ENCODE assay signal across 8 mouse cellular contexts in the genomic region with DNA sequence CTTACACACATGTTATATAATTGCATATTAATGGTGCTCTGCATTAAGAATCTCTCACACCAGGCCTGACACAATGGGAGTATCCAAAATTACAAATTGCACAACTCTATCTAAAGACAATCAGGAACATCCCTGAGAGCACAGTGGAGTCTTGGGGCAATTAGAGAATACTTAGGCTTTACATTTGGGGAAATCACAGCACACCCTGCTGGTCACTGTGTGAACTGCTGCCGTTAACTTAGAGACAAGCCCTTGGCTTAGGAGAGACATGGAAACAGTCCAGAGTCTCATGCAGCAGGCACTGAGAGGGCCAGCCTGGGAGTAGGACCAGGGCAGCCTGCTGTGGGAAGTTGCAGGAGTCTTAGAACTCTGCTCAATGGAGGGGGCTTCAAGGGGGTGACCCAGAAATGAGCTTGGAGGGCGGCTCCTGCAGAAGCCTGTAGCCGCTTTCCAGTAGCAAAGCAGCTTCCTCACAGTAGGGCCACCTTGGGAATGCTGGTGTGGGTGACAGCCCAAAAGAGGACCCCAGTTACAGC. TPM values are rescaled to one million over a fixed set of nuclear protein-coding genes. Genes with fewer than 3 reads are reported as not detected.
A peak's percentile ranks its signal among the peaks of the same experiment; 100 is the strongest.
DNase-seq lines count a peak whose midpoint lies in the region; ATAC-seq lines count a peak whose summit lies in the region.

No protein-coding gene starts in this region.

- H3K4me3 ChIP-seq in hindbrain, embryonic 10.5 days = no peak overlapping the region
- no peak overlapping the region for H3K4me3 ChIP-seq in hindbrain, embryonic 14.5 days (replicated peaks; ENCODE audit: low read length)

- ATAC-seq in hindbrain, embryonic 14.5 days (ENCODE audit: low FRiP score) = no peak
- peak; percentile 28 for ATAC-seq in inflammation-experienced regulatory T-cells, adult 6 months
- peak; percentile 64; the same call in 1 of the 2 replicates for ATAC-seq in megakaryocyte, adult 5-6 weeks (ENCODE audit: poor library complexity, severe bottlenecking)
- ATAC-seq in monocyte, adult 5-6 weeks (replicated peaks; ENCODE audit: insufficient number of reproducible peaks, low FRiP score, low TSS enrichment, poor library complexity, severe bottlenecking) = no peak

- H3K4me1 ChIP-seq in hindbrain, embryonic 10.5 days (replicated peaks) = no peaks in the 10 kb centered on the region
- H3K4me1 ChIP-seq in hindbrain, embryonic 14.5 days (replicated peaks; ENCODE audit: control insufficient read depth, insufficient read depth, low read length) = no peaks in the 10 kb centered on the region

- no peak overlapping the region for H3K9ac ChIP-seq in hindbrain, embryonic 14.5 days

- 59% methylated on average over 3 of the region's 3 CpGs for WGBS in hindbrain, embryonic 10.5 days
- 62% methylated on average over 3 of the region's 3 CpGs for WGBS in hindbrain, embryonic 14.5 days

- H3K27me3 ChIP-seq in hindbrain, embryonic 10.5 days (ENCODE audit: insufficient read depth, poor library complexity, severe bottlenecking) = no peaks in the 10 kb centered on the region
- H3K27me3 ChIP-seq in hindbrain, embryonic 14.5 days (ENCODE audit: control insufficient read depth, insufficient read depth, low read length) = no peaks in the 10 kb centered on the region

- H3K36me3 ChIP-seq in hindbrain, embryonic 10.5 days = no peaks in the 10 kb centered on the region
- H3K36me3 ChIP-seq in hindbrain, embryonic 14.5 days (replicated peaks; ENCODE audit: control insufficient read depth, insufficient read depth) = no peaks in the 10 kb centered on the region

- no peak overlapping the region for H3K27ac ChIP-seq in hindbrain, embryonic 10.5 days
- H3K27ac ChIP-seq in hindbrain, embryonic 14.5 days = no peak overlapping the region

- DNase-seq in hindbrain, embryonic 10.5 days (ENCODE audit: low spot score) = peak; percentile 41
- no peak for DNase-seq in hindbrain, embryonic 14.5 days (ENCODE audit: low spot score)
- DNase-seq in 416B (ENCODE audit: low read depth) = peak; percentile 73
- DNase-seq in MEL-GATA-1-ER (ENCODE audit: extremely low read depth, low read depth) = peak; percentile 26
- DNase-seq in cerebellum, postnatal 10 days = peak; percentile 70 to 75

- no peak overlapping the region for H3K4me2 ChIP-seq in hindbrain, embryonic 14.5 days (replicated peaks)

- H3K9me3 ChIP-seq in hindbrain, embryonic 10.5 days = peaks cover 11% of the 10 kb centered on the region
- H3K9me3 ChIP-seq in hindbrain, embryonic 14.5 days (ENCODE audit: control insufficient read depth, low read length) = peaks cover 12% of the 10 kb centered on the region

RNA-seq across cellular contexts. Expression of a gene that starts 2.5 kb away (rescaled TPM):
- not detected in 2 replicates for polyA plus RNA-seq in hindbrain, embryonic 10.5 days (2016; fragmentation: Nextera tagmentation; extraction: Ambion mirVana)
- polyA plus RNA-seq in hindbrain, embryonic 14.5 days (2014; fragmentation: Nextera tagmentation; extraction: Ambion mirVana) = not detected in 2 replicates
- not detected for polyA plus RNA-seq in inflammation-experienced regulatory T-cells, adult 6 months (2017; shearing (Covaris generic))
- not detected in 2 replicates for total RNA-seq in megakaryocyte, adult 5-6 weeks (2015)
- total RNA-seq in megakaryocyte, adult 5-6 weeks (2017) = not detected in 2 replicates
- total RNA-seq in monocyte, adult 5-6 weeks (2017) = not detected in 3 replicates

RNA-seq across cellular contexts. Expression of a gene that starts 11.6 kb away (rescaled TPM):
- polyA plus RNA-seq in hindbrain, embryonic 10.5 days (2016; fragmentation: Nextera tagmentation; extraction: Ambion mirVana) = 0.09 TPM in 1 of 2 replicates, not detected in the other
- polyA plus RNA-seq in hindbrain, embryonic 14.5 days (2014; fragmentation: Nextera tagmentation; extraction: Ambion mirVana) = not detected in 2 replicates
- polyA plus RNA-seq in inflammation-experienced regulatory T-cells, adult 6 months (2017; shearing (Covaris generic)) = not detected
- not detected in 2 replicates for total RNA-seq in megakaryocyte, adult 5-6 weeks (2015)
- not detected in 2 replicates for total RNA-seq in megakaryocyte, adult 5-6 weeks (2017)
- total RNA-seq in monocyte, adult 5-6 weeks (2017) = not detected in 3 replicates

RNA-seq across cellular contexts. Expression of a gene that starts 37.4 kb away (rescaled TPM):
- polyA plus RNA-seq in hindbrain, embryonic 10.5 days (2016; fragmentation: Nextera tagmentation; extraction: Ambion mirVana) = 0.25 and 0.41 TPM in 2 replicates
- 0.40 and 0.64 TPM in 2 replicates for polyA plus RNA-seq in hindbrain, embryonic 14.5 days (2014; fragmentation: Nextera tagmentation; extraction: Ambion mirVana)
- polyA plus RNA-seq in inflammation-experienced regulatory T-cells, adult 6 months (2017; shearing (Covaris generic)) = 10 to 100 TPM; 12.0 to 14.0 (median 13.6) TPM
- total RNA-seq in megakaryocyte, adult 5-6 weeks (2015) = 2.2 and 2.8 TPM in 2 replicates
- 0.44 and 1.1 TPM in 2 replicates for total RNA-seq in megakaryocyte, adult 5-6 weeks (2017)
- total RNA-seq in monocyte, adult 5-6 weeks (2017) = 5.0 to 10.6 TPM (median 7.6 TPM) in 3 replicates

RNA-seq across cellular contexts. Expression of a gene that starts 37.7 kb away (rescaled TPM):
- polyA plus RNA-seq in hindbrain, embryonic 10.5 days (2016; fragmentation: Nextera tagmentation; extraction: Ambion mirVana) = 0.12 TPM in 1 of 2 replicates, not detected in the other
- 0.19 and 0.33 TPM in 2 replicates for polyA plus RNA-seq in hindbrain, embryonic 14.5 days (2014; fragmentation: Nextera tagmentation; extraction: Ambion mirVana)
- 1 to 10 TPM in 1 of 3 experiments, under 1 TPM in 1, not detected in 1; 0.68 to 2.0 TPM for polyA plus RNA-seq in inflammation-experienced regulatory T-cells, adult 6 months (2017; shearing (Covaris generic))
- total RNA-seq in megakaryocyte, adult 5-6 weeks (2015) = 1.9 and 3.1 TPM in 2 replicates
- total RNA-seq in megakaryocyte, adult 5-6 weeks (2017) = 1.9 and 2.8 TPM in 2 replicates
- 2.6 to 4.9 TPM (median 3.5 TPM) in 3 replicates for total RNA-seq in monocyte, adult 5-6 weeks (2017)

RNA-seq across cellular contexts. Expression of a gene that starts 54.3 kb away (rescaled TPM):
- polyA plus RNA-seq in hindbrain, embryonic 10.5 days (2016; fragmentation: Nextera tagmentation; extraction: Ambion mirVana) = not detected in 2 replicates
- 0.24 and 0.35 TPM in 2 replicates for polyA plus RNA-seq in hindbrain, embryonic 14.5 days (2014; fragmentation: Nextera tagmentation; extraction: Ambion mirVana)
- polyA plus RNA-seq in inflammation-experienced regulatory T-cells, adult 6 months (2017; shearing (Covaris generic)) = not detected
- 0.39 TPM in 1 of 2 replicates, not detected in the other for total RNA-seq in megakaryocyte, adult 5-6 weeks (2015)
- not detected in 2 replicates for total RNA-seq in megakaryocyte, adult 5-6 weeks (2017)
- total RNA-seq in monocyte, adult 5-6 weeks (2017) = not detected in 3 replicates

Comparison
In these comparisons a context has a peak if more than half of its experiments do, and no peak if none do; other contexts are left out.
1. ATAC-seq: peak in inflammation-experienced regulatory T-cells, adult 6 months (single experiment) and megakaryocyte, adult 5-6 weeks (single experiment); none in hindbrain, embryonic 14.5 days (single experiment) and monocyte, adult 5-6 weeks (single experiment).